Mouse (Mus musculus) bone marrow, adult 2 months (tissue): ENCODE results near the gene Prox1.

Experiments used
- CTCF ChIP-seq: fragments of 200-500 bp; IDR thresholded peaks from 2 replicates; pipeline ENCODE4 v1.5.1; 2011; ENCODE audit warnings: low read length, control low read depth; ENCODE audit not compliant: control insufficient read depth, insufficient read depth
- POLR2A ChIP-seq: fragments of 200-500 bp; IDR thresholded peaks from 2 replicates; pipeline ENCODE4 v1.6.1; 2011; ENCODE audit warnings: low read depth, mild to moderate bottlenecking, control low read depth, low read length, borderline replicate concordance; ENCODE audit not compliant: control insufficient read depth

DNA sequence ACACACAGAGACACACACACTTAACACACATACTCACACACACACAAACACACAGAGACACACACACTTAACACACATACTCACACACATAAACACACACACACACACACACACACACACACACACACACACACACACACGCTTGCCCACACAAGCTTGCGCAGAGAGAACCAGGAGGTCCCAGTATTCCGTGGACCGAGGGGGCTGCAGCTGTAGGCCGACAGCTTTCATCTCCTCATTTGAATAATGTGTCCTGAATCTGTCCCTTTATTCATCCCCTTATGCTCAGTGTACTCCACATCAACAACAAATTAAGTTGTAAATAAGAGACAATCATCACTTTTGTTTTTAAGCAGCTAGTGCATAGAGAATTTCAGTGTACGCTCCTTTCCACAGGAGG lies 17.9 kb downstream of the Prox1 start:
- no peak for TF ChIP-seq POLR2A
- no peak for TF ChIP-seq CTCF
